Mouse (Mus musculus): ENCODE data around the gene Ints4.

DNA sequence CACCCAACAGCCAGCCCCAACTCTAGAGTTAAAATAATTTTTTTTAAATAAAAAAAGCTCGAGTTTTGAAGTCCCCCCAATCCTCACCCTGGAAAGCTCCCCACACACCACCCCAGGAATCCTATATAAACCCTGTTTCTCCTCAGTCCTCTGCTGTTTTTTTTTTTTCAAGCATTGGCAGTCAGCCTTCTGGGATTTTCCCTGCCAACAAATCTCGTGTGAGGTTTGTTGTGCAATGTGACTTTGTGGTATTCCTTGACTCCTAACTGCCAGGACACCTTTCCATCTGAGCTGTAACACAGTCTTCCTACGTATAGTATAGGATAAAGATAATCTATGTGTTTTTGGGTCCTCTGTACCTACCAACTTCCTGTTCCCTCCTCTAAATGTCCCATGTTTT, 1.4 kb upstream of the Ints4 start:
- TF ChIP-seq CTCF (IDR thresholded peaks at IDR 0.05; ENCODE audit: extremely low read depth, insufficient read depth, low read length) (no peak), POLR2A (IDR thresholded peaks at IDR 0.05; ENCODE audit: extremely low read depth, insufficient read depth, low read length) (no peak)
